ENCODE assay signal across 8 mouse cellular contexts in genomic region chr3:87987633-87988032, GRCm38 (mm10). TPM values are rescaled to one million over a fixed set of nuclear protein-coding genes. Genes with fewer than 3 reads are reported as not detected.
DNase-seq lines count a peak whose midpoint lies in the region; ATAC-seq lines count a peak whose summit lies in the region.

No protein-coding gene starts in this region.

- H3K27ac ChIP-seq in heart, embryonic 10.5 days: peak overlapping the region; percentile 84
- peak overlapping the region; percentile 33; the same call in 1 of the 2 replicates for H3K27ac ChIP-seq in limb, embryonic 15.5 days

- ATAC-seq in activated CD4-positive, CD25-positive, alpha-beta regulatory T cell, adult 4 months: peak; percentile 16
- ATAC-seq in granulocyte monocyte progenitor cell, adult 5-6 weeks (replicated peaks; ENCODE audit: poor library complexity, severe bottlenecking): peak; percentile 60
- ATAC-seq in limb, embryonic 15.5 days (ENCODE audit: insufficient number of reproducible peaks, low FRiP score, low TSS enrichment, low read depth): no peak
- ATAC-seq in monocyte, adult 5-6 weeks (replicated peaks; ENCODE audit: insufficient number of reproducible peaks, low FRiP score, low TSS enrichment, poor library complexity, severe bottlenecking): no peak

- no peaks in the 10 kb centered on the region; the same call in 1 of the 2 replicates for H3K9me3 ChIP-seq in heart, embryonic 10.5 days
- no peaks in the 10 kb centered on the region for H3K9me3 ChIP-seq in limb, embryonic 15.5 days

- H3K36me3 ChIP-seq in heart, embryonic 10.5 days: no peaks in the 10 kb centered on the region
- H3K36me3 ChIP-seq in limb, embryonic 15.5 days: no peaks in the 10 kb centered on the region

- peaks cover 61% of the 10 kb centered on the region for H3K4me1 ChIP-seq in heart, embryonic 10.5 days
- H3K4me1 ChIP-seq in limb, embryonic 15.5 days: peaks cover 53% of the 10 kb centered on the region

- peak; percentile 93 for DNase-seq in heart, embryonic 10.5 days (ENCODE audit: low spot score)
- DNase-seq in heart, adult 9 months (ENCODE audit: low spot score in 2 of 2): no peak
- peak; percentile 69 for DNase-seq in naive thymus-derived CD4-positive, alpha-beta T cell, adult 2 months (ENCODE audit: low read depth)
- DNase-seq in ovary, postnatal 10 days (ENCODE audit: low spot score): no peak

- peak overlapping the region; percentile 55 for H3K4me3 ChIP-seq in heart, embryonic 10.5 days
- peak overlapping the region; percentile 41 for H3K4me3 ChIP-seq in limb, embryonic 15.5 days

- under 1% methylated on average over 15 of the region's 15 CpGs for WGBS in heart, embryonic 10.5 days
- WGBS in limb, embryonic 15.5 days: under 1% methylated on average over 15 of the region's 15 CpGs

- H3K4me2 ChIP-seq in limb, embryonic 15.5 days: peak overlapping the region; percentile 84

- peaks cover 45% of the 10 kb centered on the region for H3K27me3 ChIP-seq in heart, embryonic 10.5 days (ENCODE audit: insufficient read depth, poor library complexity, severe bottlenecking)
- peaks cover 49% of the 10 kb centered on the region for H3K27me3 ChIP-seq in limb, embryonic 15.5 days

- H3K9ac ChIP-seq in limb, embryonic 15.5 days: peak overlapping the region; percentile 35; the same call in 1 of the 2 replicates

RNA-seq across cellular contexts. Expression of gene Bcan, which starts 12.4 kb away (rescaled TPM):
- 0.05 TPM in 1 of 2 replicates, not detected in the other for polyA plus RNA-seq in heart, embryonic 10.5 days (2016; fragmentation: Nextera tagmentation; extraction: Ambion mirVana)
- not detected for polyA plus RNA-seq in activated CD4-positive, CD25-positive, alpha-beta regulatory T cell, adult 4 months (2017; shearing (Covaris generic))
- total RNA-seq in granulocyte monocyte progenitor cell, adult 5-6 weeks (2014; fragmentation: Nextera tagmentation): not detected in 2 replicates
- total RNA-seq in granulocyte monocyte progenitor cell, adult 5-6 weeks (2017): not detected in 2 replicates
- 0.72 and 1.1 TPM in 2 replicates for polyA plus RNA-seq in limb, embryonic 15.5 days (2015; fragmentation: Nextera tagmentation; extraction: Ambion mirVana)
- total RNA-seq in monocyte, adult 5-6 weeks (2017): not detected in 3 replicates

RNA-seq across cellular contexts. Expression of gene Nes, which starts 16.8 kb away (rescaled TPM):
- polyA plus RNA-seq in heart, embryonic 10.5 days (2016; fragmentation: Nextera tagmentation; extraction: Ambion mirVana): 25.0 and 28.8 TPM in 2 replicates
- not detected for polyA plus RNA-seq in activated CD4-positive, CD25-positive, alpha-beta regulatory T cell, adult 4 months (2017; shearing (Covaris generic))
- total RNA-seq in granulocyte monocyte progenitor cell, adult 5-6 weeks (2014; fragmentation: Nextera tagmentation): not detected in 2 replicates
- total RNA-seq in granulocyte monocyte progenitor cell, adult 5-6 weeks (2017): 0.05 TPM in 1 of 2 replicates, not detected in the other
- 26.6 and 37.2 TPM in 2 replicates for polyA plus RNA-seq in limb, embryonic 15.5 days (2015; fragmentation: Nextera tagmentation; extraction: Ambion mirVana)
- total RNA-seq in monocyte, adult 5-6 weeks (2017): 0.58 to 2.0 TPM (median 1.6 TPM) in 3 replicates

RNA-seq across cellular contexts. Expression of gene Crabp2, which starts 39.2 kb away (rescaled TPM):
- polyA plus RNA-seq in heart, embryonic 10.5 days (2016; fragmentation: Nextera tagmentation; extraction: Ambion mirVana): 35.8 and 126 TPM in 2 replicates
- not detected for polyA plus RNA-seq in activated CD4-positive, CD25-positive, alpha-beta regulatory T cell, adult 4 months (2017; shearing (Covaris generic))
- total RNA-seq in granulocyte monocyte progenitor cell, adult 5-6 weeks (2014; fragmentation: Nextera tagmentation): not detected in 2 replicates
- total RNA-seq in granulocyte monocyte progenitor cell, adult 5-6 weeks (2017): not detected in 2 replicates
- polyA plus RNA-seq in limb, embryonic 15.5 days (2015; fragmentation: Nextera tagmentation; extraction: Ambion mirVana): 249 and 274 TPM in 2 replicates
- total RNA-seq in monocyte, adult 5-6 weeks (2017): not detected in 3 replicates

RNA-seq across cellular contexts. Expression of gene Hapln2, which starts 39.8 kb away (rescaled TPM):
- 0.07 and 0.08 TPM in 2 replicates for polyA plus RNA-seq in heart, embryonic 10.5 days (2016; fragmentation: Nextera tagmentation; extraction: Ambion mirVana)
- not detected for polyA plus RNA-seq in activated CD4-positive, CD25-positive, alpha-beta regulatory T cell, adult 4 months (2017; shearing (Covaris generic))
- total RNA-seq in granulocyte monocyte progenitor cell, adult 5-6 weeks (2014; fragmentation: Nextera tagmentation): not detected in 2 replicates
- not detected in 2 replicates for total RNA-seq in granulocyte monocyte progenitor cell, adult 5-6 weeks (2017)
- polyA plus RNA-seq in limb, embryonic 15.5 days (2015; fragmentation: Nextera tagmentation; extraction: Ambion mirVana): not detected in 2 replicates
- not detected in 3 replicates for total RNA-seq in monocyte, adult 5-6 weeks (2017)

RNA-seq across cellular contexts. Expression of gene Gpatch4, which starts 55.3 kb away (rescaled TPM):
- polyA plus RNA-seq in heart, embryonic 10.5 days (2016; fragmentation: Nextera tagmentation; extraction: Ambion mirVana): 28.5 and 47.0 TPM in 2 replicates
- 10 to 100 TPM; 25.3 to 33.4 TPM for polyA plus RNA-seq in activated CD4-positive, CD25-positive, alpha-beta regulatory T cell, adult 4 months (2017; shearing (Covaris generic))
- 45.8 and 50.5 TPM in 2 replicates for total RNA-seq in granulocyte monocyte progenitor cell, adult 5-6 weeks (2014; fragmentation: Nextera tagmentation)
- 39.6 and 40.8 TPM in 2 replicates for total RNA-seq in granulocyte monocyte progenitor cell, adult 5-6 weeks (2017)
- 29.4 and 32.6 TPM in 2 replicates for polyA plus RNA-seq in limb, embryonic 15.5 days (2015; fragmentation: Nextera tagmentation; extraction: Ambion mirVana)
- total RNA-seq in monocyte, adult 5-6 weeks (2017): 3.8 to 10.5 TPM (median 4.8 TPM) in 3 replicates

Comparison
In these comparisons a context has a peak if more than half of its experiments do, and no peak if none do; other contexts are left out.
1. DNase-seq: peak in heart, embryonic 10.5 days (single experiment) and naive thymus-derived CD4-positive, alpha-beta T cell, adult 2 months (single experiment); none in heart, adult 9 months (0 of 2) and ovary, postnatal 10 days (single experiment).
2. ATAC-seq: peak in activated CD4-positive, CD25-positive, alpha-beta regulatory T cell, adult 4 months (single experiment) and granulocyte monocyte progenitor cell, adult 5-6 weeks (single experiment); none in limb, embryonic 15.5 days (single experiment) and monocyte, adult 5-6 weeks (single experiment).
3. RNA of gene Nes, which starts 16.8 kb away (polyA plus RNA-seq): 25.0 to 28.8 TPM in heart, embryonic 10.5 days and 26.6 to 37.2 TPM in limb, embryonic 15.5 days; not detected in activated CD4-positive, CD25-positive, alpha-beta regulatory T cell, adult 4 months; every median in the first group is over 10 times any median in the second.
4. RNA of gene Crabp2, which starts 39.2 kb away (polyA plus RNA-seq): 249 to 274 TPM in limb, embryonic 15.5 days and 35.8 to 126 TPM in heart, embryonic 10.5 days; not detected in activated CD4-positive, CD25-positive, alpha-beta regulatory T cell, adult 4 months; every median in the first group is over 10 times any median in the second.